Mouse (Mus musculus) neutrophil, adult 65 days (primary cell): ENCODE measurements around the gene Hoxc13. TPM values are rescaled to one million over a fixed set of nuclear protein-coding genes. Genes with fewer than 3 reads are reported as not detected.

Experiments used
- total RNA-seq: library from RNA; stranded (reverse); gene quantifications from 2 replicates; pipeline ENCODE4 v1.2.4, GENCODE M21; 2023

Gene Hoxc13
- not detected in 2 replicates for total RNA-seq

DNA sequence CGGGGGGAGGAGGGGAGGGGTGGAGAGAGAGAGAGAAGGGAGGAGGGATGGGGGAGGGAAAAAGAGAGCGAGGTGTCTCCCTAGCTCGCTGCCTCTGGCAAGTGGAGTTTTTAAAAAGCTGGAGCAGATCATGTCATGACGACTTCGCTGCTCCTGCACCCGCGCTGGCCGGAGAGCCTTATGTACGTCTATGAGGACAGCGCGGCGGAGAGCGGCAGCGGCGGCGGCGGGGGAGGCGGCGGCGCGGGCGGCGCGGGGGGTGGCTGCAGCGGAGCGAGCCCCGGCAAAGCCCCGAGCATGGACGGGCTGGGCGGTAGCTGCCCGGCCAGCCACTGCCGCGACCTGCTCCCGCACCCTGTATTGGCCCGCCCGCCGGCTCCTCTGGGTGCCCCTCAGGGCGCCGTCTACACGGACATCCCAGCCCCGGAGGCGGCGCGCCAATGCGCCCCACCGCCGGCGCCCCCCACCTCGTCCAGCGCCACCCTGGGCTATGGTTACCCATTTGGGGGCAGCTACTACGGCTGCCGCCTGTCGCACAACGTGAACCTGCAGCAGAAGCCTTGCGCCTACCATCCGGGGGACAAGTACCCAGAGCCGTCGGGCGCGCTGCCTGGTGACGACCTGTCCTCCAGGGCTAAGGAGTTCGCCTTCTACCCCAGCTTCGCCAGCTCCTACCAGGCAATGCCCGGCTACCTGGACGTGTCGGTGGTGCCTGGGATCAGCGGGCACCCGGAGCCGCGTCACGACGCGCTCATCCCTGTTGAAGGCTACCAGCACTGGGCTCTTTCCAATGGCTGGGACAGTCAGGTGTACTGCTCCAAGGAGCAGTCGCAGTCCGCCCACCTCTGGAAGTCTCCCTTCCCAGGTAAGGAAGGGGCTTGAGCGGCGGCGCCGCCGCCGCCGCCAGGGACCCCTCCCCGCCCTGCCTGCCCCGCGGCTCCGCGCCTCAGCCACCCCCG is at the start of gene Hoxc13:
TSS of gene Hoxc13 (plus strand) at position 51 of the 959 bp plus-strand sequence.

DNA sequence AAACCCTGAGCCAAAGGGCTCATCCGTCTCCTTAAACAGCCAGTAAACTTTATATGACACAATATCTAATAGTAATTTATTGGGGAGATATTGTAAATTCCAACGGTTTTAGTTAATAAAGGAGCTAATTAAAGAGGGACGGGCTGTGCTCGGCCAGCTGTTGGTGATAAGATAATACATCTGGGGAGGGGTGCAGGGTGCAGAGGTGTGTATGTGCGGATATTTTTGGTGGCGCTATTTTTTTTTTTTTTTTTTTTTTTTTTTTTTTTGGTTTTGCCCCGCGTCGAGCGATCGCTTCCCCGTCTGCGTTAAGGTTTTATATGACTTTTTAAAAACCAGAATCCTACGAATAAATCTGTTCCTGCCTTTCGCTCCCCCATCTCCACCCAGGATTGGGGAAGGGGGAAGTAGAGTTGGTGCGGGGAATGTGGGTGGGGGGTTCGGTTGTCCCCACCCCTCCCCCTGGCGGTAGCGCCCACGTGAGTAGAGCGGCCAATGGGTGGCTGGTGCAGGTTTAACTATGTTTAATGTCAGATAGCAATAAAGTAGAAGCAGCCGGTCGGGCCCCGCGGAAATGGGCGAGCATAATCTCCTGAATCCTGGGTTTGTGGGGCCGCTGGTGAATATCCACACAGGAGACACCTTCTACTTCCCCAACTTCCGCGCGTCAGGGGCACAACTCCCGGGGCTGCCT is 15.5 kb downstream of the Hoxc13 start, which contains the start of gene Hoxc12:
TSS of gene Hoxc12 (plus strand) at position 479 of the 694 bp plus-strand sequence.

DNA sequence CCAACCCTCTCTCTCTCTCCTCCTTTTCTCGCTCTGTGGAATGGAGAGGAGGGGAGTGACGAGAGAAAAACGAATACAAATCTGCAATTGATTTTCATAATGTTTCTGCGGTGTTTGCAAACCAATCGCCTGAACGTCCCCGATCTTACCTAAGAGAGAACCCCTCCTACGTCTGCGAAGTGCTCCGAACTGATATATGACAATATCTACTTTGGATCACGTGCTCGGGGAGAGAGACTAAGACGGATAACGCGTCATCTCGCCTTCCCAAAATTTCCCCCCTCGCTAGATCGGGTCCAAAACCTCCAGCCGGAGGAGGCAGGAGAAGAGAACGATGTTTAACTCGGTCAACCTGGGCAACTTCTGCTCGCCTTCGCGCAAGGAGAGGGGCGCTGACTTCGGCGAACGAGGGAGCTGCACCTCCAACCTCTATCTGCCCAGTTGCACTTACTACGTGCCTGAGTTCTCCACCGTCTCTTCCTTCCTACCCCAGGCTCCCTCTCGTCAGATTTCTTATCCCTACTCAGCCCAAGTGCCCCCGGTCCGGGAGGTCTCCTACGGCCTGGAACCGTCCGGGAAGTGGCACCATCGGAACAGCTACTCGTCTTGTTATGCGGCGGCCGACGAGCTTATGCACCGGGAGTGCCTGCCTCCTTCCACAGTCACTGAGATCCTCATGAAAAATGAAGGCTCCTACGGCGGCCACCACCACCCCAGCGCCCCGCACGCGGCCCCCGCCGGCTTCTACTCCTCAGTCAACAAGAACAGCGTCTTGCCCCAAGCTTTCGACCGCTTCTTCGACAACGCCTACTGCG is 33.5 kb downstream of the Hoxc13 start, which contains the start of gene Hoxc11:
TSS of gene Hoxc11 (plus strand) at position 236 of the 815 bp plus-strand sequence.

DNA sequence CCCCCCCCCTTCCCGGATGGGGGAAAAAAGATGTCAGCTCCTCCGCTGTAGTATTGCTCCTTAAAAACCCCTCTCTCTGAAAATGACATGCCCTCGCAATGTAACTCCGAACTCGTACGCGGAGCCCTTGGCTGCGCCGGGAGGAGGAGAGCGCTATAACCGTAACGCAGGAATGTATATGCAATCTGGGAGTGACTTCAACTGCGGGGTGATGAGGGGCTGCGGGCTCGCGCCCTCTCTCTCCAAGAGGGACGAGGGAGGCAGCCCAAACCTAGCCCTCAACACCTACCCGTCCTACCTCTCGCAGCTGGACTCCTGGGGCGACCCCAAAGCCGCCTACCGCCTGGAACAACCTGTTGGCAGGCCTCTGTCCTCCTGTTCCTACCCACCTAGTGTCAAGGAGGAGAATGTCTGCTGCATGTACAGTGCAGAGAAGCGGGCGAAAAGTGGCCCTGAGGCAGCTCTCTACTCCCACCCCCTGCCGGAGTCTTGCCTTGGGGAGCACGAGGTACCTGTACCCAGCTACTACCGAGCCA is 45.9 kb downstream of the Hoxc13 start, which contains the start of gene Hoxc10:
TSS of gene Hoxc10 (plus strand) at position 21 of the 536 bp plus-strand sequence.

DNA sequence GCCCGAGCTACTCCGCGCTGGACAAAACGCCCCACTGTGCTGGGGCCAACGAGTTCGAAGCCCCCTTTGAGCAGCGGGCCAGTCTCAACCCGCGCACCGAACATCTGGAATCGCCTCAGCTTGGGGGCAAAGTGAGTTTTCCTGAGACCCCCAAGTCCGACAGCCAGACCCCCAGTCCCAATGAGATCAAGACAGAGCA is 46.3 kb downstream of the Hoxc13 start, which contains the start of gene Hoxc5:
TSS of gene Hoxc5 (plus strand) at position 132 of the 199 bp plus-strand sequence.

DNA sequence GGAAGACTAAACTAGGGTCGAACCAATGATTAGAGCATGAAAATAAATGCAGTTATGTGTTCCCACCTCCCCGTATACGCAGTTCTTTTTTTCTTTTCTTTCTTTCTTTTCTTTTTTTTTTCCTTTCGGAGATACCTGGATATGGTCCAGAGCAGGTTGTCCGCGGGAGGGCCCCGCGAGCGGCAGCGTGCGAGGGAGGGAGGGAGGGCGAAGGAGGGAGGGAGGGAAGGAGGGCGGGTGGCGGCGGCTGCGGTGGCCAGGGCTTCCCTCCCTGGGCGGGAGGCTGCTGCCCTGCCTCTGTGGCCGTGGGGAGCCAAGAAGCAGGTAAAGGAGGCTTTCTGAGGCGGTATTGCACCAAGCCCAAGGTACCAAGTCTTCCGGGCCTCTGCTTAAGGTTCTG is 55.3 kb downstream of the Hoxc13 start, which contains the start of gene Hoxc9:
TSS of gene Hoxc9 (plus strand) at position 269 of the 400 bp plus-strand sequence.

Other genes with a start within 250 kb of the Hoxc13 start
- 1.8 and 2.9 TPM in 2 replicates for gene Atp5g2, start 248.8 kb upstream of the Hoxc13 start, total RNA-seq
- 23.0 and 24.0 TPM in 2 replicates for gene Calcoco1, start 198.9 kb upstream of the Hoxc13 start, total RNA-seq
- not detected in 2 replicates for gene Hoxc12, start 15.7 kb downstream of the Hoxc13 start, total RNA-seq
- not detected in 2 replicates for gene Hoxc11, start 33.3 kb downstream of the Hoxc13 start, total RNA-seq
- gene Hoxc10, start 45.7 kb downstream of the Hoxc13 start, total RNA-seq = not detected in 2 replicates
- not detected in 2 replicates for gene Hoxc5, start 46.3 kb downstream of the Hoxc13 start, total RNA-seq
- gene Hoxc9, start 55.3 kb downstream of the Hoxc13 start, total RNA-seq = not detected in 2 replicates
- not detected in 2 replicates for gene Hoxc8, start 69.5 kb downstream of the Hoxc13 start, total RNA-seq
- gene Hoxc6, start 77.2 kb downstream of the Hoxc13 start, total RNA-seq = not detected in 2 replicates
- gene Hoxc4, start 97.8 kb downstream of the Hoxc13 start, total RNA-seq = not detected in 2 replicates
- 1.4 and 2.9 TPM in 2 replicates for gene Smug1, start 246.0 kb downstream of the Hoxc13 start, total RNA-seq